15 mouse cellular contexts compared by ENCODE assay signal in the genomic region with DNA sequence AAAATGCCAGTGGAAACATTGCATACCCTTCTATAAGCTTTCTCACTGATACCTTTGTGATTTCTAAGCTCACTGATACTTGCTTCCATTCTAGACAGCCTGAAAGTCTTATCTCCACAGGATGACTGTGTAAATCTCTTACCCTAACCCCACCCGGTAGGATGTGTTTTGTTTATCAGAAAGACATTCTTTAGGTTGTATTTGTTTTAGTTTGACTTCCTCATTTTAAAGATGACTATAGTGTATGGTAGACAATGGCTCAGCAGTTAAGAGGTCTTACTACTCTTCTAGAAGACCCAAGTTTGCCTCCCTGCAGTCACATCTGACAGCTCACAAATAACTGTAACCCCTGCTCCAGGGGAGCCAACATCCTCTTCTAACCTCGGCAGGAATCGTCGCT.
"Had no signal": no experiment of that assay in that cellular context is flagged by ENCODE, and none has a peak within 500 bp of the region (broad histone marks: within the 10 kb centered on the region; RNA-seq: fewer than 3 reads in every experiment).

No protein-coding gene starts in this region.

- DNase-seq: kidney, adult 11 months; kidney, postnatal 36 days; layer of hippocampus, adult 9-11 months; liver; liver, embryonic 13.5 days; liver, postnatal 0 days; right cerebral cortex, adult 18-20 months; right cerebral cortex, postnatal 25 days; thymus, adult 18-20 months; thymus, postnatal 14 days had no signal

- H3K4me2 ChIP-seq: limb, embryonic 12.5 days; liver, embryonic 13.5 days; midbrain, embryonic 13.5 days had no signal

- H3K27me3 ChIP-seq: limb, embryonic 12.5 days; liver, embryonic 13.5 days; midbrain, embryonic 13.5 days had no signal

- H3K9ac ChIP-seq: limb, embryonic 12.5 days; liver, embryonic 13.5 days; liver, postnatal 0 days; midbrain, embryonic 13.5 days had no signal

- H3K4me1 ChIP-seq: limb, embryonic 12.5 days; midbrain, embryonic 13.5 days had no signal

- H3K9me3 ChIP-seq: limb, embryonic 12.5 days; liver, embryonic 13.5 days; midbrain, embryonic 13.5 days had no signal

- H3K27ac ChIP-seq: kidney, postnatal 0 days; limb, embryonic 12.5 days; liver, embryonic 13.5 days; macrophage; midbrain, embryonic 13.5 days had no signal

- ATAC-seq: inflammation-experienced regulatory T-cells, adult 6 months; liver, postnatal 0 days; midbrain, embryonic 13.5 days had no signal

- H3K4me3 ChIP-seq: limb, embryonic 12.5 days; liver, embryonic 13.5 days; midbrain, embryonic 13.5 days had no signal

- H3K36me3 ChIP-seq: limb, embryonic 12.5 days; midbrain, embryonic 13.5 days had no signal
